Mouse (Mus musculus): Measurements from ENCODE around the gene Lhfpl1.
"Not testable (repeated sequence)": the region's sequence is repeated elsewhere in the genome, so short reads cannot be mapped to it uniquely, and the experiment has no call there.

The Lhfpl1 gene

DNA sequence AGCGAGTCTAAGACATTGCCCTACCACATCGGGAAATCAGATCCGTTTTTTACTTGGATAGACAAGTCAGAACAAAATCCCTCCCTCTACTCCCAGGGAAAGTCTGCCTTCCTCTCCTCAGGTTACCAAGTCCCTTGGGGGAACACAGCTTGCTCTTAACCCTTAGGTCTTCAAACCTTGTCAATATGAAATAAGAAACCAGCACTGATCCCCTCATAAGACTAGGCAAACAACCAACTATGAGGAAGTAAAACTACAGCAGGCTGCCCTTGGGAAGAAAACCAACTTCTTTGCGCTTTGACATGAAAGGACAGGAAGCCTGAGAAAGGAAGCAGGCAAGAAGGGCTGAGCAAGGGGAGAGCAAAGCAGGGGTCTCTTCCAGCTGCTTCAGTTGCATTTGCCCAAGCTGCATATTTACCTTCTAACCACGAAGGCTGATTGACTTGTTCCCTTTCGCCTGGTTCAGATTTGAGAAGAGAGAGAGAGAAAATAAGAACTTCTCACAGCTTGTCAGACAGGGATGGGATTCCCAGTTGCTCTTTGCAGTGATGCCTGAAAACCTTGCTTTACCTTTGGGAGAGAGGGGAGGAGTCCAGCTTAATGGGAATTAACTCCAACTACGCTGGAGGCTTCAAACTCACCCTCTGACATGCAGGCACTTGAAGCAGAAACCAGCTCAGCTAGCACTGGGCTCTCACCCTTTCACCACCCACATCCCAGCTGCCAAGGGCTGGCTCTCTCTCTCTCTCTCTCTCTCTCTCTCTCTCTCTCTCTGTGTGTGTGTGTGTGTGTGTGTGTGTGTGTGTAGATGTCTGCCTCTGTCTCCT lies at the start of gene Lhfpl1:
Gene Lhfpl1, minus strand, starts transcription at position 713 of the 827 bp plus-strand sequence.
- no peak for DNase-seq

DNA sequence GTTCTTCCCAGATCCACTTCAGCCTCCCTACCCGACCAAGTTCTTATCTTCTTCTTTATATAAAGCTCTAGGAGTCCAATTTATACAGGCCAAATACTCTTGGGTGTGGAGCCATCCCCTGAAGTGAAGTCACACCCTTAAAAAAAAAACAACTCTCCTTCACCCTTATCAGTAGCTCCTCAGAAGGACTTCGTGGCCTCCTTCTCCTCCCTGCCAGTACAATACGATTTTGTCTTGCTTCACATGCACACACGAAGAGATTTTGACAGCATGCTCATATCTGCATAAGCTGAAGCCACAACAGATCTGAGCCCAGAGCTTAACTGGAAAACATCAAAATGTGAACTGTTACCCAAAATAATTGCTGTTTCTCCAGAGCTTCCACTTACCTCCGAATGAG lies 22.9 kb upstream of the Lhfpl1 start:
- DNase-seq, result no peak

DNA sequence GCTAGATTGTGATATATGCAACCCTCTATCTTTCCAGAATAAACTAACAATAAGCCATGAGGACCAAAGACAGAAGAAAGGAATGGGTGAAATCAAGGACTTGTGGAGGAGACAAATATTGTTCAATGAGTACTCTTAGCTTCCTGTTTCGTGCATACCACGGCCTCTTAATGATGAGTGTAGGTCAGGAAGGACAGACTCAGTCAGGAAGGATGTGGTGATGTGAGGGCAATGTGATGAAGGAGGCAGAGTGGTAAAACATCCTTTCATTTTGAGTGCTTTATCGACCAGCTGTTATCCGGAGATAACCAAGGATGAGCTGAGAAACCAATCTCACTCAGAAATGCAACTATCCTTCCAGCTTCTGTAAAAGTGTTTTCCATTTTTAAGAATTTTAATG lies 13.6 kb upstream of the Lhfpl1 start:
- DNase-seq, result no peak

- no peak for DNase-seq
These were observed 6.5 kb downstream of the Lhfpl1 start for GRCm38 (mm10) chrX:145342402-145342801.

DNA sequence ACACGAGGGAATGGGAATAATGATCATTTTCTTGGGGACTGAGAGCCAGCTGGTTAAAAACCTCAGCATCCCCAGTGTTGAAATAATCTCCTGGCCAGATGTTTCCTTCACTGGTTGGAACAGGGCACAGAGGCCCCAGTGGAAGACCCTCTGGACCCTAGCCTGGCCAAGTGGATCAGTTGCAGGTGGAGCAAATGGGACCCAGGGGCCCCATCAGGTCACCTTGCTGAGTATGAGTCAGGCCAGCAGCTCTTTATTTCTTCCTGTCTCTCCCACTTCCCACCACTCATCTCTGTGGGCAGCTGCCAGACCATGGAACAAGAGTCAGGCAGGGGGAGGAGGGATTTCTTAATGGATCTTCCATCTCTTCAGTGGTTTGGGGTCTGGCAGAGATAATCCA lies 12.7 kb downstream of the Lhfpl1 start:
- no peak for DNase-seq

DNA sequence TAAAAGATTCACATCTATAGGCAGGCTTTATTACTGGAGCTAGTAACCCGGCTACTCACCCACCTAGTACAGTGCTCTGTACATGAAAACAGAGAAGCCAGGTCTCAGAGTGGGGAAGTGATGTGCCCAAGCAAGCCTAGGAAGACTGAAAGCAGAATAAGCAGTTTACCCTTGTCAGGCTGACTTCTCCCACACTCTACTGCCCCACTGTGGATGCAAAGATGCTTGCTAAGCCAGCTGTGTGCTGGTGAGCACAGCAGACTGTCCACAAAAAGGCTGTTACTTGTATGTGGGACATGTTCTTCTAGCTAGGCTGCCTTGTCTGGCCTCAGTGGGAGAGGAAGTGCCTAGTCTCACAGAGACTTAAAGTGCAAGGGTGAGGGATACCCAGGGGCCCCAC lies 40.3 kb downstream of the Lhfpl1 start:
- DNase-seq, result no peak

GRCm38 (mm10) chrX:145307174-145307573 lies 41.7 kb downstream of the Lhfpl1 start:
- DNase-seq, result peak; percentile 1 to 33

DNA sequence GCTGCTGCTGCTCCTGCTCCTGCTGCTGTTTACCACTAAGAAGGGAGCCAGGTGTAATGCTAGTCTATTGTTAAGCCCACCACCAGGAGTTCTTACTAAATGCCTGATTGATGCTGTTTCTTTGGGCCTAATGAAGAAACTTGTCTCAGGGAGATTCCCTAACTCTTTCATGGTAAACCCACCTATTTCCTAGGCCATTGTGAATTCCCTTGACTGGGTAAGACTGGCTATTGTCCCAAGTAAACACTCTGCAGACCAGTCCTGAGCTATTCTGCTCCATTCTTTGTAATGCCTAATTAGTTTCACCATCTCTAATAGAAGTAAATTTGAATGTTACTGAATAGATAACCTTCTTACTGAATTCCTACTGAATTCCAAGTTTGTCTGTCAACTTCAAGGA lies 48.7 kb downstream of the Lhfpl1 start:
- DNase-seq, result not testable (repeated sequence)

DNA sequence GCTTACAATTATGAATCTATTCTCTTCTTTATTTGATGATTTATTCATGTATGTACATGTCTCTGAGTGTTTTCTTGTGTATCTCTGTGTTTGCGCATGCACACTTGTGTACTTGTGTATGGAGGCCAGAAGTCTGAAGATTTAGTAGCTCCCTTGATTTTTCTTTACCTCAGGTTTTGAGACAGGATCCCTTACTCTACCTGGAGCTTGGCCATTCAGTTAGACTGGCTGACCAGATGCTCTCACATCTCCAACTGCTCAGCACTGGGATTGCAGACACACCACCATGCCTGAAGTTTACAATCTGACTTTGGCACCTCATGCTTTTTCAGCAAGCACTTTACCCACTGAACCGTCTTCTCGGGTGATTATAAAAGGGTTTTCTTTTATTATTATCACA lies 76.7 kb downstream of the Lhfpl1 start:
- DNase-seq, result no peak

DNA sequence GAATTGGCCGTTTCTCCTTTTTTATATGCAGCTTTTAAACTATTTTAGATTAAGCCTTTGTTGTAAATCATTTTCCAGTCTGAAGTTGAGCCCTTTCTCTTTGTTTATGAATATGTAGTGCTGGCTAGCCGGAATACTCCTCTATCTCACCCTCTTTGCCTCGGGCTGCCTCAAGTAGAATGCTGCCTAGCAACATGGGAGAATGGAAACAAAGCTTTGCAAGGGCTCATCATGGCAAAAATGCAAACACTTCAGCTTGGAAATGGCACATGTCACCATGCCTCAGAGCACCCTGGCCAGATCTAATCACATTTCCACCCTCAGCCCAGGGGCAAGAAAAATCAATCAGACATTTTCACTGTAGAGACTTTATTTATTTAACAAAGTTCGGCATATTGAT lies 77.1 kb downstream of the Lhfpl1 start:
- DNase-seq, result no peak

DNA sequence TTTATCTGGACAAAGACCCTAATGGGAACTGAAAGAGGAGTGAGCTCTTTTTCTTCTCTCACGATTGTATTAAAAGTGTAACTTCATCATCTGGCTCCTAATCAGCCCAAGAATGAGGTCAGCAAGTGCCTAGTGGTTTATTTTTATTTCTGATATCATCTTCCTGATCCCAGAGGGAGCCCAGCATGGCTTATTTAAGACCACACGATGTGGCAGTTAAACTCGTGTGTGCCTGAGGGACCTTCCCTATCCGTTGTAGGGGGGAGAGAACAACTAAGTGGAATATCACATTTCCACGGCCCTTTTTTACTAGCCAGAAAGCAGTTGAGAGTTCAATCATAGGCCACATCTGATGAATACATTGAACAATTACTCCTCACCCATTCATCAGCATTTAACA lies 87.1 kb downstream of the Lhfpl1 start:
- no peak for DNase-seq

All from kidney, postnatal 36 days (tissue).